Mouse (Mus musculus) CH12F3 (cell line): Measurements from ENCODE around the gene Mtrf1.
"Not testable (repeated sequence)": the region's sequence is repeated elsewhere in the genome, so short reads cannot be mapped to it uniquely, and the experiment has no call there.

ENCODE experiments used
- in situ Hi-C: fragments of 300-500 bp; cut with MboI; formaldehyde crosslinking; loops from 2 replicates; pipeline ENCODE4 v1.14.3; 2020; ENCODE audit warnings: low sequenced_read_pairs

Mtrf1 gene

DNA sequence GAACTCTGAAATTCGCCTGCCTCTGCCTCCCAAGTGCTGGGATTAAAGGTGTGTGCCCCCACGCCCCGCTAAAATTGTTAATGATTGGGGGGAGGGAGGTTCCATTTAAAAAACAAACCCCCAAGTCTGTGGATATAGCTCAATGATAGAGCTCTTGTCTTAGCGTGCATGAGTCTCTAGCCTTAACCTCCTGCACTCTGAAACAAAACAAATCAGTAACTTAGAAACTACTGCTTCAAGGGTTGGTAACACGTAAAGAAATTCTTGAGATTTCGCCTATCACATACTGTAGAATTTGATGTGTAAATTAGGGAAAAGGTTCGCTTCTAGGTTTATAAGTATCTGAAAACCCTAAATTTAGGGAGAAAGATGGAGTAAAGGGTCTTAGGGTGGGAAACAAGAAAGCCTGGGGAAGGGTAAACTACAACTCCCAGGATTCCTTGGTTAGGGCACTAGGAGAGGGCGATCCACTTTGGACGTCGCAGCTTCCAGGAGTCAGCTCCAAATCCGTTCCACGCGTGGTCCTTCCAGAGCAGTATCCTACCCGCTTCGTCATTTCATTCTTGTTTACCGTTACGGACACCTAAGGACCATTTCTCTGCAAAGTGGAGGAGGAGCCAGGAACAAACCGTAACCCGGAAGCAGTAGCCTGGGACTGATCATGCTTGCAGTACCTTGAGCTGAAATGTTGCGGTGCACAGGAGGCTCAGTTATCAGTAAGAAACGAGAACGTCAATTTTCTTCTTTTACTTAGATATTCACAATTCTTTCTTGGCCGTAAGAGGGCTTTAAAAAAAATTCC is at the start of gene Mtrf1:
Gene Mtrf1, plus strand, starts transcription at position 452 of the 802 bp plus-strand sequence.
- in situ Hi-C loops = loop anchor here (5.0 kb wide), 1 partner anchor 70 kb away; no protein-coding TSS in a partner anchor

DNA sequence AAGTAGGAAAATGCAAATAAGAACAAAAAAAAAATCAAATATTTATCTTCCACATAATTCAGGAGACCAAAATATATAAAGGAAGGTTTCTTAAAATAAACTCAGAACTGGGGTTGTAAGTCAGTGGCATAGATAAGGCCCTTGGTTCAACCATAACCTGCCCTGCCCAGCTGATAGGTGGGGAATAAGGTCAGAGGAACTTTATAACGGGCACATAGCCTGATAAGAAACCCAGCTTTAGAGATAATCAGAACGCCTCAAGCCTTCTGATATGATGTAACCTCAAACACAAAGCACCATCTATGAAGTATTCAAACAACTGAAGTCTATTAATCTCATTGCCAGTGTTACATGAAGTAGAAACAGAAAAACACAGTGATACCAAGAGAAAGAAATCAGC is 39.5 kb upstream of the Mtrf1 start:
- in situ Hi-C loops = no loop called here

DNA sequence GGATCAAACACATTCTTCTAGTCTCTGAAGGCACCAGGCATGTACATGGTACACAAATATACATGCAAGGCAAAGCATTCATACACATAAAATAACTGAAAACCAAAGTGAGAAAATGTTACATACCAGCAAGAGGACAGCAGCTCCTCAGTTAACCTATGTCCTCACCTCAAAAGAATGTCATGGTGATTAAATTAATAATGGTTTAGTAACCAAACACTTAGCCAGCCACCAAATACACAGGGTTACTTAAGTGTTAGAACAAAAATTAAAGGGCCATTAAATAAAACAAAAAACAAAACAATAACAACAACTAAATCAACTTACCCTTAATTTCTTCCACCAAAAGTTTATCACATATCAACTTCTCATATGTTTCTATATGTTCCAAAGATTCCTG is 20.5 kb upstream of the Mtrf1 start:
- in situ Hi-C loops = no loop called here

DNA sequence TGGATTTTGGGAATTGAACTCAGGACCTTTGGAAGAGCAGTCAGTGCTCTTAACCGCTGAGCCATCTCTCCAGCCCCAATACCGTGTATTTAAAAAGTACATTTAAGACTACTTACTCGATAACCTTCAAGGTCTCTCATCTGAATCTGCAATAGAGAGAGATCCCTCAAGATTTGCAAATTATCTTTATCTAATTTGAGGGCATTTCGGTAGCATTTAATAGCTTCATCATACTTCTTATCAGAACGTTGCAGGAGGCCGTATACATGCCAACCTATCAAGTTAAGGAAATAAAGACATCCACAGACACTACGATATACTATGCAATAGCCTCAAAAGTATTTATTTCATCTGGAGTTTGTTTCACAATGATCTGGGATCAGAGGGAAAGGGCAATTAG is 14.5 kb upstream of the Mtrf1 start:
- in situ Hi-C loops = no loop called here

DNA sequence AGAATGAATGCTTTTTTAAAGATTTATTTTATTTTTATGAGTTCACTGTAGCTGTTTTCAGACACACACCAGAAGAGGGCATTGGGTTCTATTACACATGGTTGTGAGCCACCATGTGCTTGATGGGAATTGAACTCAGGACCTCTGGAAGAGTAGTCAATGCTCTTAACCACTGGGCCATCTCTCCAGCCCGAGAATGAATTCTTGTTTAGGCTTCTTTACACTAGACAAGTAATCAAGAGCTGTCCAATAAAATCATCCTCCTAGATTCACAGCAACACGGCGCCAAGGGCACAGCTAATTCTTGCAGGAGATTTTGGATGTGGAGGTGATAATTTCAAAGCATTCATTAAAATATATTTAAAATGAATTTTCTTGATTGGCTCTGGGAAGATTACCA is 9.3 kb upstream of the Mtrf1 start:
- in situ Hi-C loops = no loop called here

DNA sequence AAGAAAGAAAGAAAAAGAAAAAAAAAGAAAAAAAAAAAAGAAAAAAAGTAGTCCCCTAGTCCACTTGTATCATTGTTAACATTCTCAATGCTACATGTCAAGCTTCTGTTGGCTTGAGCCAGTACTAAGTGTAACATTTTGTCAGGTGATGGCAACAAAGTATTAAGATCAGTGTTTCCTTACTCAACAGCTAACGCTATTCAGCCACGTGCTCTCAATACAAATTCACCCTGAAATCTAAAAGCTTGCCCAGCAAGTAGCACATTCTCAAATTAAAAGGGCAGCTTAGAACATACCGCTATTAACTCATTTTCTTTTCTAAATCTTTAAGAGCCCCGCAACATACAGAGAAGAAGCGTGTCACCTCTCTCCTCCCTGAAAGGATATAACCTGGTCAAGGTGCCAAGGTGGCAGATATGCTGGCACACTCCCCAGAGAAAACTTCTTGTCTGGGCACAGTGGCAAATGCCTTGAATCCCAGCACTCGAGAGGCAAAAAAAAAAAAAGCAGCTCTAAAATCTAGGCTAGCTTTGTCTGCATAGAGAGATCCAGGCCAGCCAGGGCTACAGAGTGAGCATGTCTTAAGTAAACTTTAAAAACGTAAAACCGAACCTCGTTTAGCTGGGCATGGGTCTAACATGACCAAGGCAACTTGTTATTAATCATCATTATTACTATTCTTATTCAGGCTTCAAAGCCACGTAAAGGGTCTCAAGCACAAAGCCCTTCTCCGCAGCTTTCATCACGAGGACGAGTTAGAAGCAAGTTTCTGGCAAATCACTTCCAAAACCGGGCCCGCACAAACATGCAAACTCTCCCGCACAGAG is 7.9 kb upstream of the Mtrf1 start:
- in situ Hi-C loops = no loop called here

DNA sequence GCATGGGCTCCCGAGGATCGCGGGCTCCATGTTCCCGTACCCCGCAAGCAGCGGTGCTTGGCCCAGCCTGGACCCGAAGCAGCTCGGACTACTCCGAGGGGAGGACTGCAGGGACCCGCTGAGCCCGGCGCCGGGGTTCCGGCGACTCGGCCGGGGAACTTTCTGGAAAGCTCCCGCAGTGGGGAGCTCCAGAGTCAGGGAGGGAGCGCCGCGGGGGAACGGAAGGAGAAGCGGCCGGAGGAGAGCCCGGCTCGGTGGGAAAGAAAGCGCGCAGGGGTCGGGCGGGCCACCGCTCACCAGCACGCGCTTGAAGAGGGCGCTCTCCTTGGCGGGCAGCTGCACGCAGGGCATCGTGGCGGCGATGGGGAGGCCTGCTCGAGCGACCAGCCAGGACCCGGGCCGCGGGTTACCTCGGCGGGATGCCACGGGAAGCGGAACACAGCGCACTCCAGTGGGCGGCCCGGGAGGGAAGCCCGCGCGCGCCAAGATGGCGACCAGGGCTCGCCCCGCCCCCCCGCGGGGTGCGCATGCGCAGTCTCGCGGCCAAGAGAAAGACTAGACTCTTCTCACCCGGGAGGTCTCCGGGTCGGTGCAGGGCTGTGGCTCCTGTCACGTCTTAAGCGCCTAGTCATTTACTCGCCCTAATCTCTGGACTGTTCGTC is 7.2 kb upstream of the Mtrf1 start, which contains the start of gene Naa16:
Gene Naa16, minus strand, starts transcription at position 514 of the 662 bp plus-strand sequence.
- in situ Hi-C loops = no loop called here

DNA sequence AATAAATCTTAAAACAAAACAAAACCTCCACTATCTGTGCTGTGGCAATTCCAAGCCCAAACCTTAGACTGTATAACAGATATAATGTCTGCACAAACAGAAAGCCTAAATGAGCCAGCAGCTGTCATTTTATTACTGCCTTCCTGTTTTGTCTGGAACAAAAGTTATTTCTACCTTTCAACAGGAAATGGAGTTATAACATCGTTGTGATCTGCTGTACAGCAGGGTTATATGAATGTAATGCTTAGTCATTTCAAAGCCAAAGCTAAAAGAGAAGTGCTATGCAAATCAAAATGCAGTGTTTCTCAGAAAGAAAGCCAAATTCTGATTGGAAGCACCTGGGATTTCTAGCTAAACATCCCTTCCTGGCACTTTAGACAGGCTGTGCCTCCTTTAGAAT is 4.3 kb upstream of the Mtrf1 start:
- in situ Hi-C loops = no loop called here

DNA sequence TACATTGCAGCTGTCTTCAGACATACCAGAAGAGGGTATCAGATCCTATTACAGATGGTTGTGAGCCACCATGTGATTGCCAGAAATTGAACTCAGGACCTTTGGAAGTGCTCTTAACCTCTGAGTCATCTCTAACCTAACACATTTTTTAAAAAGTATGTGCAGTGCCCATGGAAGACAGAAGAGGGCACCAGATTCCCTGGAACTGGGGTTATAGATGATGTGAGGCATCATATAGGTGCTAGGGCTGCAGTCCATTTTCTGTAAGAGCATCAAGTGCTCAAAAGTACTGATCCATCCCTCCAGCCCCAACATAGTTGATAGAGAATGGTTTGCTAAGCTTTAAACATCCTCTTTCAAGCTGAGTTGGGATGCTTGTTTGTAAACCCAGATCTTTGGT is 3.0 kb upstream of the Mtrf1 start:
- in situ Hi-C loops = no loop called here

DNA sequence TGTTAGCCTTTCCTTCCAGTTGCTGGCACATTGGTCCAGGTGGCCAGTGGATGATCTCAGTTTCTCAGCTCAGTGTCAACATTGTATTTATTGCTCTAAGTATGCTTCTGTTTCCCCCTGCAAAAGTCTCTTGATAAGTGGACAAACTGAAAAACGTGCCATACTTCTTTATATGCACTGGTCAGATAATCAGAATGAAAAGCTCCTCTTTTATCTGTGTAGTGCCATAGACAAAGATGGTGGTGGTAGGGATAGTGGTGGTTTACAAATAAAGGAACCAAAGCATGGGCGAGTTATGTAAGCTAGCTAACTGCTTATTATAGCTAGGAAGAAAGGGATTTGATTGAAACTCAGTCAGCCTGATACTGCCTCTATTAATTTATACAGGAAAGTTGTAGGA is 10.1 kb downstream of the Mtrf1 start:
- in situ Hi-C loops = no loop called here

DNA sequence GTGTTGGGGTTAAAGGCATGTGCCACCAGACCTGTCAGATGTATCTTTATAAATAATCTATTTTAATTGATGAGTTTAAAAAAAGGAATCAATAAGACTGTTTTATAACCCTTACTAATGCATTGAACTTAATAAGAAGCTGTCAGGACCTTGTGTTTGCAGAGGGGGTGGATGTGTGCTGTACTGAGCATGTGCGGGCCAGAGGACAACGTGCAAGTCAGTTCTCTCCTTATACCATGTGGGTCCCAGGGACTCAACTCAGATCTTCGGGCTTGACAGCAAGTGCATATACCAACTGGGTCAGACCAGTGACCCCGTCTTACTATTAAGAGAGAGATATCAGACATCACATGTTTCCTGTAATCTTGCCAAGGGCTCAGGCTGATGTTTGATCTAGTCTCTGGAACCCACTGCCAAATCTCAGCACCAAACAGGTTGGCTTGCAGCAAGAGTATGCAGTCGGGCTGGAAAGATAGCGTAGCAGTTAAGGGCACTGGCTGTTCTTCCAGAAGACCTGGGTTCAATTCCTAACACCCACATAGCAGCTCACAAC is 11.8 kb downstream of the Mtrf1 start:
- in situ Hi-C loops = no loop called here

DNA sequence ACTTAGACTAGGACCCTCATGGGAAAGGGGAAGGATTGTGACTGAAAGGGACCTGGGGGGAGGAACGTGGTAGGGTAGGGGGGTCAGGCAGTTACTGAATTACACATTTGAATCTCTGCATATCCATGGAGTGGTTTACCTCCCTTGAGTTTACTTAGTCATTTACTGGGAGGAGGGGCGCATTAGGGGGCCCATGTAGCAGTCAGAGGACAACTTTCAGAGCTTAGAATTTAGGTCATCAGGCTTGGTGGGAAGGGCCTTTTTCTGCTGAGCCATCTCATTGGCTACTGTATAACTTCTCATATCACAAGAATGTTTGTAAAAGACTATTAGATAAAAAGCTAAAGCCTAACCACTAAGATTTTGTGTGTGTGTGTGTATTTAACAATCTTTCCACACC is 13.1 kb downstream of the Mtrf1 start:
- in situ Hi-C loops = no loop called here

DNA sequence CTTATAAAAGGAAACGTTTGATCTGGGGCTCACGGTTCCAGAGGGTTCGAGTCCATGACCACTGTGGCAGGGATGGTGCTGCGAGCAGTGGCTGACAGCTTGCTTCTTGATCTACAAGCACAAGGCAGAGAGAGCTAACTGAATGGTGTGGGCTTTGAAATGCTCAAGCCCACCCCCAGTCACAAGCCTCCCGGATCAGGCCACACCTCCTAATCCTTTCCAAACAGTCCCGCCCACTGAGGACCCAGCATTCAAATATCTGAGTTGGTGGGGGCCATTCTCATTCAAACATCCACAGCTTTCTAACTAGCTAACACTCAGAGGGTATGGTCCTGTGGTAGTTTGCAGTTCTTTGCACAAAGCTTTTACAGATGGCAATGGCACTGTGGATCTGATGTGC is 15.5 kb downstream of the Mtrf1 start:
- in situ Hi-C loops = no loop called here

DNA sequence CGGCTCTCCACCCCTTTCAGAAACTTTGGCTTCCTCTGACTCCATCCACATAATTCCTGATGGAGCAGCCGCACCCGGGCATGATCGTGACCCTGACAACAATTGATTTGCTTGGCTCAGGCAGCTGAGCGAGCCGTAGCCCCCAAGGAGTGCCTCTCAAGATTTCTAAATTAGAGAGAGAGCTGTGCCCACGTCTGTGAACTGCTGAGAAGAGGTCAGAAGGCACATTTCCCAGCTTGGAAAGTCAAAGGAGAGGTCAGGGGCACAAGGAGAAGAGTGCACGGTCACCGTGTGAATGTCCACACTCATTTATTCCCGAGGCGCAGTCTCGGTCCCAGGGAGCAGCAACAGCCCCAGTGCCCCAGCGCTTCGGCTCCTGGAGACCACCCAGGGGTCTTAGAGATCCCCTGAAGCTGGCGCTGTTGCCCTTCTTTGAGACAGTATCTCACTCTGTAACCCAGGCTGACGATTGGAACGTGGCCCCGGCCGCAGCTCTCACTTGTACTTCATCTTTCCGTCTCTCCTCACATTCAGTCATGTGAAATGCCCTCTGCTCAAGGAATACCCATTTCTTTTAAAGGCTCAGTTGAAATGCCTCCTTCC is 22.6 kb downstream of the Mtrf1 start:
- in situ Hi-C loops = no loop called here

DNA sequence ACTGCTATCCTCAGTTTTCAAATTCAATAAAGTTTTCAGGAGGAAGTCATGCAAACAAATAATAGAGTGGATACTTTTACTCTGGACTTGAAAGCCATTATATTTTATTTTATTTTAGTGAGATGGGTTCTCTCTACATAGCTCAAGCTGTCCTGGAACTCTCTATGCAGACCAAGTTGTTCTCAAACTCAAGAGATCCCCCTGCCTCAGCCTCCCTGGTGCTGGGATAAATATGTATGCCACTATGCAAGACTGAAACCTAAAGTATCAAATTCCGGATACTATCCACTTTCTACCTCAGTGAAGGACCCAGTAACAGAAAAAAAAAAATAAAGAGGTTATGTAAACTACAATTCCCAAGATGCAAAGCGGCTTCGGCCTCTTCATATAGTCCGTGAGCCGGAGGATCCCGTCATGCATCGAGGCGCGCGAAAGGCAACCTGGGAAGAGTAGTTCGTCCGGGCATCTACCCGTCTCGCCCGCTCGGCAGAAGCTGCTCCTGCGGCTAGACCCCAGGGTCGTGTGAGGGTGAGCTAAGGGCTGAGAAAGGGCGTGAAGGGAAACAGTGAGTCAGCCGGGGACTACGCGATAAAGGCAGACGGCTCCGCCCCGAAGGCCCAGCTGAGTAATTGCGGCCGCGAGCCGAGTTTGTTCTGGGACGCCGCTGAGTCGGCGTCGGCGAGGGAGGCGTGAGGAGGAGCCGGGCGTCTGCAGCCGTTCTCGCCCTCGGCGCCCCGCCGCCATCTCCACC is 28.6 kb downstream of the Mtrf1 start, which contains the start of gene Kbtbd7:
Gene Kbtbd7, plus strand, starts transcription at position 533 of the 751 bp plus-strand sequence.
- in situ Hi-C loops = no loop called here

DNA sequence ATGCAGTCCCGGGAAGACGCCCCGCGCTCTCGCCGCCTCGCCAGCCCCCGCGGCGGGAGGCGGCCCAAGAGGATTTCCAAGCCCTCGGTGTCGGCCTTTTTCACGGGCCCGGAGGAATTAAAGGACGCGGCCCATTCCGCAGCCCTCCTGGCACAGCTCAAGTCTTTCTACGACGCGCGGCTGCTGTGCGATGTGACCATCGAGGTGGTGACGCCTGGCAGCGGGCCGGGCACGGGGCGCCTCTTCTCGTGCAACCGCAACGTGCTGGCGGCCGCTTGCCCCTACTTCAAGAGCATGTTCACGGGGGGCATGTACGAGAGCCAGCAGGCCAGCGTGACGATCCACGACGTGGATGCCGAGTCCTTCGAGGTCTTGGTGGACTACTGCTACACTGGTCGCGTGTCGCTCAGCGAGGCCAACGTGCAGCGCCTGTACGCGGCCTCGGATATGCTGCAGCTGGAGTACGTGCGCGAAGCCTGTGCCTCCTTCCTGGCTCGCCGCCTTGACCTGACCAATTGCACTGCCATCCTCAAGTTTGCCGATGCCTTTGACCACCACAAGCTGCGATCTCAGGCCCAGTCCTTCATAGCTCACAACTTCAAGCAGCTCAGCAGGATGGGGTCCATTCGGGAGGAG is 29.3 kb downstream of the Mtrf1 start:
- in situ Hi-C loops = not testable (repeated sequence)

DNA sequence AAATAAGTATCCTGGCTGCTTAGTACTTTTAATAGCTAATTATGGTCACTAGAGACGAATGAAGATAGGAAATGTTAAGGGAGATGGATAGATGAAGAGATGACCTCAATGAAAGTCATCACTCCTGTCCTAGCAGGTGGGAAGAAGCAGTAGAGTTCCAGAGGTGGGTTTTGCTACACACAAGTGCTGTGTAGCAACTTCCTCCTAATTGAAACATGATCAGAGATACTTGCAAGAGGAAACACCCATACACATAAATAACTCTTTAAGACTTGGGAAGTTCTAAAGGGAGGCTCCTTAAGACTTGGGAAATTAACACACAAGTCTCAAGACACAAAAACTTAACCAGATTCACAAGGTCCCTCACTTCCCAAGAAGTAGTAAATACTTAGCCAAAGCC is 36.5 kb downstream of the Mtrf1 start:
- in situ Hi-C loops = no loop called here

DNA sequence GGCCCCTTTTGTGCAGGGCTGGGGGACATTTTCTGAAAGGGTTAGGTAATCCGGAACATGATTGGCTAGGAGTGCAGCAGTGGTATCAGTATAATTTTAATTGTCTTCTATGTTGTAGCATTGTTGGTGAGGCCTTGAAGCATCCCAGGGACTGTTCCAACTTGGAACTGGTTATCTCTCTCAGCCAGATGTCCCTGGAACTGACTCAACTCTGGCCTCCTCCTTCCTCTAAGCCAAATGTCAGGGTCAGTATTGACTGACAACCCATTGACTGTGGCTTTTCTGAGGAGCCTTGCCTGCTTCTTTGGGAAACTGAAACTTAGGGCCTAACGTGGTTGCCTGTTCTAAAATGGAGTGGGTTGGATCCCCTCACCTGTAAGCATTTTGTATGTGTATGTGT is 43.1 kb downstream of the Mtrf1 start:
- in situ Hi-C loops = no loop called here

DNA sequence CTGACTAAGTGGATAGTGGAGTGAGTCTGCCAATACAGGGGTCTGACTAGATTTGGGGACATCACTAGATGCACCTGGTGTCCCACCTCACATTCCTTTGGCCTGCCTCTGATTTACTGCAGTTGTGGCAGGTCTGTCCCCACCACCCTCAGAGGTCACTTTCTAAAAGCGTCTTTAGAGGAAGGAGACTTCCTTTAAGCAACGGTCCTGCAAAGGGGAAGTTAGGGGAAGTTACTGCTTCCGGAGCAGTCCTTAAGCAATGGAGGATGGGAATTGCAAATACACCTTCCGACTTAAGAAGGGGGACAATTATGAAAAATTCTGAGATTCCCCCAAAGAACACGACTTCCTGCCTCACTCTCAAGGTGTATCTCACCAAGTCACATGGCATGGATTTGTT is 43.9 kb downstream of the Mtrf1 start:
- in situ Hi-C loops = no loop called here

DNA sequence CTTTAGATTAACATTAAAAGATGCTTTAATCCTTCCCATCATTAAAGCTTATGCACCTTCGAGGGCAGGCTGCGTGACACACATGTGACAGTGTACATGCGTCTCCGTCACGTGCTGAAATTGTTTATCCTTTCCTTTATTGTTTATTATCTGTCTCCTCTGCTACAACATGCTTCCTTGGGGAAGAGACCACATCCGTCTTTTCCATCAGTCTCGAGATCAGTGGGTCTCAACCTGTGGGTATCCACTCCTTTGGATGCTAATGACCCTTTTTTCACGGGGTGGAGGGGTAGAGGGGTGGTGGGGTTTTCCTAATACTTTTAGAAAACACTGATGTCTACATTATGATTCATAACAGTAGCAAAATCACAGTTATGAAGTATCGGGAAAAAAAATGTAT is 47.0 kb downstream of the Mtrf1 start:
- in situ Hi-C loops = no loop called here
